Mouse (Mus musculus) naive thymus-derived CD4-positive, alpha-beta T cell, adult 2 months (primary cell): ENCODE data around the gene E130114P18Rik.

ENCODE experiments used
- DNase-seq: peaks from one replicate; pipeline ENCODE4 v3.0.0-alpha.2; 2011; ENCODE audit warnings: low read depth

The E130114P18Rik gene

DNA sequence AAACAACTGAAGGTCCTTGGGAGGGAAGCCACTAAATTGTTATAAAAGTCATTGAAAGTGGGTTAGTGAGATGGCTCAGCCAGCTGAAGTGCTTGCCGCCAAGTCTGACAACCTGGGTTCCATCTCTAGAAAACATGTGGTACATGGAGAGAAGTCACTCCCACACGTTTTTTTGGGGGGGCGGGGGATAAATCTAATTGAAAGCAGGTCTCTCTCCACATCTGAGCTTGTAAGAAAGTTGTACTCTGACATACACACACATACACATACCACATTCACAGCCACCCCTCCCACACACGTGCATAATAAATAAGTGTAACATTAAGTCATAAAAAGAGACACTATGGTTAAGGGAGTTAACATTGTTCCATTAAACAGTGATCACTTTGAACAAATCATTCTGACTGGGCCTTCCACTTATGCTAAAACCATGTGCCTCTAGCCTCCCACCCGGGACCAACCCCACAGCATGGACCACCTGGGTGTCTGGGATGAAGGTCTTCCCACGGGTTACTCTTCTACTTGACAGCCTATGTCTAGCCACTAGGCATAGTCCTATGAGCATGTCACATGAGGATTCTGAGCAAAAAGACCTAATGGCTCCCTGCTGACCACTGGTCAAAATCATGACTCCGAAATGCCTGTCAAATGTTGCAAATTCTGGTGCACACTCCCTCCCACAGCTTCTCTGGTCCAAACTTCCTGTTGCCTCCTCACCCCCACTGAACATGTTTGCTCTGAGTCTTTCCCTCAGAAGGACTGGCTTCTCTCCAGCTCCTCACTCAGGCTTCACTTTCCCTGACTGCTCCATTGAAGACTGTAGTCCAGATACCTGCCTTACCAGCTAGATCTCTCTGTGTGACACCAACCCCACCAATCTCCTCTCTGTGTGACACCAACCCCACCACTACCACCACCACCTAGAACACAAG lies 80.9 kb downstream of the E130114P18Rik start:
- DNase-seq: no peak

DNA sequence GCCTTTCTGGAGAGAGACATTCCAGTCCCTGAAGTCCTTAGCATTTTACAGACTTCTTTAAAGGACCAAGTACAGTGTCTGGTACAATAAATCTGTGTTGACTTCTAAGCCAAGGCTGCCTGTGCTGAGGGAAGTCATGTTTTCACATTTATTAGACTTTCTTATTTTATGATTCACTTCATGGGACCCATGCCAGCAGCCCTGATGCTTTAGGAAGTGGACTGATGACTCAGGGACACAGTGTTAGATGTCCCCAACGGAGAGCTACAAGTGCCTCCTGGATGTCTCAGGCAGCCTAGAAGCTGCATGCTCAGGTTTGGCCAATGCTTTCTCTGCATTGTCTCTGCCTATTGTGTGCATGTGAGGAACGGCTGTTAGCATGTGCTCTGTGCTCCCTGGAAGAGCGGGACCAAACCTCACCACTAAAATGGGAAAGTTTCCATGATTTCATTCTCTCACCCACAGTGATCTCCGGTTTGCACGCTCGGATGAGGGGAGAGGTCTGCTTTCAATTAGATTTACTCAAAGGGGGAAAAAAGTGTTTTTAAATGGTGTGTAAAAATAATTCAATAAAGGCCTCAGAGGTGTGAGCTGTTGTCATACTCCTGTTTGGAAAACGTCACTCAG lies 82.4 kb downstream of the E130114P18Rik start:
- DNase-seq: no peak

DNA sequence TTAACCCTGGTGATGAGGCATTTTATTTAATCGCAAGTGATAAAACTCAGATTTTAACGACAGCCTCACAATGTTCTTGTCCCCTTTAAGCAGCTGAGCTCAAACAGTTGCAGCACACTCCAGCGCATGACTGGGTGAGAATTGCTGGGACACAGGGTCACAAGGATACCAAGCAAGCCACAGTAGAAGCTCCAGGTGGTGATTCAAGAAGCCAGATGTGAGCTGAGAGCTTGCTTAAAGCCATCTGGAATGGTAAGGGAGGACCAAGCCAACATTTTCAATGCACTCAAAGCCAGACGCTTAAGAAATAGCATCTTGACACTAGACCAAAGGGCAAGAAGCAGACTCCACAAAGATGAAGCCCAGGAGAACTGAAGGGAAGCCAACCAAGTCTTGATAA lies 83.9 kb downstream of the E130114P18Rik start:
- DNase-seq: no peak

DNA sequence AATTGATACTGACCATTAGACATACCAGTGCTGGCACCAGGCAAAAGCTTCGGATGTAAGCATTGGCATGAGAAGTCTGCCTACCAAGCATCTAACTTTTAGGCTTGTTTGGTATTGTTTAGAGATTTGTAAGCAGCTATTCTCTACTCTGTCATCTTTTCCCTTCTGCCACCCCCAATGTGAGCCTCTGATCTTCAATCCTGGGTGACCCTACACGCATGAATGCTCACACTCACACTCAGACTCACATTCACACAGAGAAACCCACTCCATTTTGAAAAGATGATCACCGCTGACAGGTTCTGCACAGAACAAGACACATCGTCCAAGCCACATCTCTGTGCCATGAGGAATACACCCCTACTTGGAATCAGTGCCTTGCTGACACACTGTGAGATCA lies 84.8 kb downstream of the E130114P18Rik start:
- DNase-seq: no peak

DNA sequence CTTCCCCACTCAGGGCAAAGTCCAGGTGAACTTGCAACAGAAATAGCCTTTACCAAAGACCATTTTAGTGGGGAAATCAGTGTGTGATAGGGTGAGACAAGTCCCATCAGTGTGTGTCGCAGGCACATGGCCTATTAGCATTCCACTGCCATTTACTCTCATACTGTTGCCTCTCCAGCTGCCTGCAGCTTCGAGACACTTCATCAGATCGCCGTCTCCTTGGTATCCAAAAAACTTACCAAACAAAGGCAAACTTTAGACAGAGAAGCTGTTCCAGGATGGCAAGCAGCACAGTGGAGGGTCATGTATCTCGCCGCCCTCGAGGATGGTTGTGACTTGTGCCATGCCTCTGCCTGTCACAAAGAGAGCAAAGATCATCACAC lies 87.5 kb downstream of the E130114P18Rik start:
- no peak for DNase-seq

DNA sequence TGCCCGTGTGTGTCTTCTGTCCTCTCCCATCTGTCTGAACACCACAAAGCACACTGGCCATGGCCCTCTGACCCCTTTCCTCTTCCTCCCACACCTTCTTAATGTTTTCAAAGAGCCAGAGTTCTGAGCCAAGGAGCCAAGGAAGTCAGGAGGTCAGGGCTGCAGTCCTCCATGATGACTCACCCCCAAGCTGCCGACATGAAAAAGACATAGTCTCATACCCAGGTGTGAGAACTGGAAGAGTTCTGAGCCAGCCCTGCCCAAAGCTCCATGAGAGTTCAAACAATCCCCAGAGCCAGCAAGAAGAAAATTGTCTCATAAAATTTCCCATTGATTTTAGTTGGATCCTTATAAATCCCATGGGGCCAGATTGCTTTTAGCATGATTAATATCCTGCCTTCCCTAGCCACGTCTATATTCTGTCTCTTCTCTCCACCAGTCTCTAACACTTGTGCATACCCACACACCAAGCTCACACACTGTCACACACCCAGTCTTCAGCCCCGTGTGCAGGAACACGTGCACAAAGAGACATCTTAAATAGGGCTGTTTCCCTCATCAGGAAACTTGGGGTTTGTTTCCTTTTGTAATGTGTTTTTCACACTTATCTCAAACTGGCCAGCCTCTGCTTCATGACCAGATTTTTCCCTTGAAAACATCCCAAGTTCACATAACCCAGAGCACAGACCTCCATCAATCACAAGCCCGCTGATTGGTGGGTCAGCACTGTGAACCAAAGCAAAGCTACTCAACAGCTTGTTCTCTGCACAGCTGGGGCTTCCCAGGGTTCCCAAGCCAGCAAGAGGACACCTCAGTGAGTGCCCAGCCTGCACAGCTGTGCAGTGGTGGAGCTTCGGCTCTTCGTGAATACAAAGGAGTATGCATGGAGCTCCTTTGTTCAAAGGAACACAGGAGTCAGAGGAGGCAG lies 88.2 kb downstream of the E130114P18Rik start:
- DNase-seq: no peak

DNA sequence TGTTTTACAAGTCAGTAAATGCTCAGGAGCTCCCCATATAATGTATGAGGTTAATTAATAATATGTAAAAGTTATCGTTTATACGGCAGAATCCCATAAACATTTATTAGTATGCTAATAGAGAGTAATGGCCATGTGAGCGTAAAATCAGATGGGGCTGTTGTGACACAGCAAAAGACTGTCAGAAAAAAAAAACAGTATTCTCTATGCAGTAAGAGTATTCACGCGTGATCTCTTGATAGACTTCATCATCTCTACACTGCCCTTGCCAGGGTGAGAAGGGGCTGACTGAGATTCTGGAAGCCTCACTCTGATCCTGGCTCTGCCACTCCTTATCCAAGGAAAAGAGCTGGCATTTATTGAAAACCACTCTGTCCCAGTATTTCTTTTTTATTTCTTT lies 91.9 kb downstream of the E130114P18Rik start:
- DNase-seq: no peak

DNA sequence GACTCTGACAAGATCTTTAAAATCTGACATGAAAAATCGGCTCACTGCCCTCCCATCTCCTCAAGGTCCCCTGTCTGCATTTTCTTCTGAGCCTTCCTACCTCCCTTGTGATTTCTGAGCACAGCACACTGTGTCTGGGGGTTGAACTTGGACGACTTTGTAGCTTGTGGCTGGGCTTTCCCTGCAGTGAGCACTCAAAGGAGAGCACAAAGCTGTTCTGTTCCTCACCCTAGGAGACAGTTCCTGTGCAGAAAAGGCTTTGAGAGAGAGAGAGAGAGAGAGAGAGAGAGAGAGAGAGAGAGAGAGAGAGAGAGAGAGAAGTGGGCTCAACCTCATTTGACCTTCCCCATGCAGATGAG lies 101.3 kb downstream of the E130114P18Rik start:
- no peak for DNase-seq

DNA sequence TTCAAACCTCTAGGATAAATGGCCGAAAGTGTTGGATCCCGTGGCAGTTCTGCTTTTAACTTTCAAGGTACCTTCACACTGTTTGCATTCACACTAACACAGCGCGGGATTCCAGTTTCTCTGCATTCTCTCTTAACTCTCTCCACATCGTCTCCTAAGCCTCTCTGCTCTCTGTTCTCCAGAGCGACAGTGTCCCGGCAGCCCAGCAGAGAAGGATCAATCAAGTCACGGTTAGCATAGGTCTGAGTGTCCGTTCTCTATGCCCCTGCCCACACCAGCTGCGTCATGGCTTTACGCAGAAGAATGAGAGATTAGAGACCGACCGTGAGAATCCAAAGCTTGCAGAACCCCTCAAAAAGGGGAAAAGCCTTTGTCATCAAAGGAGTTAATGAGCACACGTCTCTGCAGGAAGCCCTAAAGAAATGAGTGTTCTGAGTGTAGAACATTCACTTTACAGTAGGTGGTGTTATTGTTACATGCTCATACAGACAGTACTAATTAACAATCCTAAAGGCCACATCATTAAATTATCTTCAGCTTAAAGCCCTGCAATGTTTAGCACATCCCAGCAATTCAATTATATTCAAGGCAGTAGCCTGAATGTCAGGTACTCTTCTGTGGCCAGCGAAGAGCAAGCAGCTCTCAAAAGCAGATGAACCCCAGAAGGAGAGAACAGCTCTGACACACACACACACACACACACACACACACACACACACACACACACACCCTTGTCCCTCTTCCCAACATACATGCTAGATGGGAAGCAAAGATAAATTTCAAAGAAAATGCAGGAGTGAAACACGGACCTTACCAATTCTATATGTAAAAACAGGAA lies 101.9 kb downstream of the E130114P18Rik start:
- DNase-seq: no peak

DNA sequence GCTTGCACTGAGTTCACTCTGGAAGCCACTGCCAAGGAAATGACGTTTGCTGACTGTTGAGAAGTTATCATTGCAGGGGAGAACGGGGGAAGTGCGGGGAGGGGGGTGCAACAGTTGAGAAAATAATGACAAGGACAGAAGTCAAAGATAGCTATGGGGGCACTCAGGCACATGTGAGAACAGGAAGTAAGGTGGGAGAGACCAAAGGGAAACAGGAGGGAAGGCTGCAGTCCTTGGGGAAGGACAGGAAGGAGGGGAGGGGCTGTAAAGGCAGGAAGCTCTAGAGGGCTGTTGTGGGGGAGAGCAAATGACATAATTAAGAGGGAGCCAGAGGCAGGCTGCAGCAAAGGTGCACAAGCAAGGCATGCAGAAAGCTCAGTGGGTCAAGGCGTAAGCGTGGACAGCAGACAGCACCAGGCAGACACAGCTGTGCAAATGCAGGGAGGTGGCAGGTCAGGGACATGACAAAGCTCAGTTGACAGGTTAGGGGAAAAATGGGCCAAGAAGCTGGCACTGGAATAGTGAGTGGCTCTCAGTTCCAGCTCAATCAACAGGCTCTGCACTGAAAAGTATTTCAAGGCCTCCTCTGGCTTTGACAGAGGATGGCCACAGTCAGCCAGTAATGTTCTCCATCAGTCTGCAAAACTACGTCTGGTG lies 103.9 kb downstream of the E130114P18Rik start:
- peak; percentile 29 for DNase-seq

DNA sequence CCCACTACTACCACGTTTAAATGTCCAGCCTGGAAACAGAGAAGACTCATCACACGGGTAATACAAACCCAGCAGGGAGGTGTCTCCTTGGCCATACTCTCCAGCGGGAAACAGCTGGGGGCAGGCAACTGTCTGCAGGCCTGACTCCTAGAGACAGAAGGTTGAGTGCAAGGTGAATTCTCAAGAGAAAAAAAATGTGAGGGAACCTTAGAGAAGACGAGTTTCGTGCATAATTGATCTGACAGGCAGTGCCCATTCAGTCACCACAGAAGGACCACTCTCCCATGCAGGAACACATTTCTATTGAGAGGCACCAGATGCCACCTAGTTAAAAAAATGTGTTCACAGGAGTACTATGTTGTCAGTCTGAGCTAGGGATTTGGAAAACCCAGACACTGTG lies 105.4 kb downstream of the E130114P18Rik start:
- no peak for DNase-seq

DNA sequence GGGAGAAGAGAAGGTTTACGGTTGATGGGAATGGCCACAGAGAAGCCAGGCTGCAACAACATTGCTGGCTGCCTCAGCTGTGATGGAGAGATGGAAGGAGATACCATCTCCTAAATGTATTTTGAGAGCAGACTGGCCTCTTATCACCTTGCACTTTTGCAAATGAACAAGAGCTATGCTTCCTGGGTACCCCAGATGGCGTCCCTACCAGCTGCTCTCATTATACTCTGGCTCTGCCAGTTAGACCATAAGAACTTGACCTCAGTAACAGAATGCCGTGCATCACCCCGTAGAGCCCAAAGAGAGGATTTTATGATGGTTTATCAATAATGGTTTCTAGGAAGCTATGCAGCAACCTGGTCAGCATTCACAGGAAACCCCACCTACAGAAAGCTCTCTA lies 106.0 kb downstream of the E130114P18Rik start:
- no peak for DNase-seq

DNA sequence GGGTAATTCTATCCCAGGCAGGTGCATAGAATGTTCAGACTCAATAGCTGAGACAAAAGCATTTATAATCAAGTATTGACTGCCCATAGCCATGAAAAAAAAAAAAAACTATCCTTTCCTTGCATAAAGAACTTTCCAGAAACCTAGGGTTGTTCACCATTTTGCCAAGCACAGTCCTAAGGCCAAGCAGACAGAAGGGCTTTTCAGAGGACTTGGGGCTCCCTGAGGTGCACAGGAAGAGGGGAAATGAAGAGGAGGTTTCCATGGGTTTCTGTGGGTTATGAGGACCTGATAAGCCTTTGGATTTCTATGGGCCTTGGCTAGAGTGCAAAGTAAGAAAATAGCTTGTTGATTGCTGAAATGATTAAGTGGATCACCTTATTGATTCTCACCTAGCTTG lies 107.5 kb downstream of the E130114P18Rik start:
- DNase-seq: no peak

DNA sequence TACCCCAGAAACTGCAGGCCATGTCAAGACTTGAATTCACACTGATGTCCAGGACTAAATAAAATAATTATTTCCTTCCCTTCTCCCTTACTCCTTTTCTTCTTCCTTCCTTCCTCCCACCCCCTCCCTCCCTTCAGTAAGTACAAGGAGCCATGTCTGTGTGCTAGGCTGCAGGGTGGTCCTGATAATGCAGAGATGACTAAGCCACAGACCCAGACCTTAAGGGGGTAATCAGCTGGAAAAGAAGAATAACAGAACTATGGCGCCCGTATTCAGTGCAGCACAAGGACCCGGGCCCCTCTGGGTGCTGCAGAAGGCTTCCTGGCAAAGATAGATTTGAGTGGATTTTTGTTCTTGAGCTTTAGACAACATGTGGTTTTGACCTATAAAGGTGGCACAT lies 108.1 kb downstream of the E130114P18Rik start:
- DNase-seq: no peak

DNA sequence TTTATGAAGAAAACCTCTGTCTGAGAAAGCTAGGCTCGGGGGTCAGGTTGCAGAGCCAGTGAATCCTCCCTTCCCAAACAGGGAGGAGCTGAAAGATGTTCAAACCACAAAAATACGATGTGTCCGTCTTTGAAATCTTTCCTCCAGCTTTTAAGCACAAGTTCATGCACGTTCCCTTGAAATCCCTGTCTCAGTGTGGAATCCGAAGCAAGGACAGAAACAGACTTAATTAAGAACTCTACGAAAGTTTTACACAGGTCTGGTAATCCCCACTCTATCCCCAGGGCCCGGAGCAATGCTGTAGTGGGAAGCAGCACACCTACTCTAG lies 112.5 kb downstream of the E130114P18Rik start:
- DNase-seq: no peak

DNA sequence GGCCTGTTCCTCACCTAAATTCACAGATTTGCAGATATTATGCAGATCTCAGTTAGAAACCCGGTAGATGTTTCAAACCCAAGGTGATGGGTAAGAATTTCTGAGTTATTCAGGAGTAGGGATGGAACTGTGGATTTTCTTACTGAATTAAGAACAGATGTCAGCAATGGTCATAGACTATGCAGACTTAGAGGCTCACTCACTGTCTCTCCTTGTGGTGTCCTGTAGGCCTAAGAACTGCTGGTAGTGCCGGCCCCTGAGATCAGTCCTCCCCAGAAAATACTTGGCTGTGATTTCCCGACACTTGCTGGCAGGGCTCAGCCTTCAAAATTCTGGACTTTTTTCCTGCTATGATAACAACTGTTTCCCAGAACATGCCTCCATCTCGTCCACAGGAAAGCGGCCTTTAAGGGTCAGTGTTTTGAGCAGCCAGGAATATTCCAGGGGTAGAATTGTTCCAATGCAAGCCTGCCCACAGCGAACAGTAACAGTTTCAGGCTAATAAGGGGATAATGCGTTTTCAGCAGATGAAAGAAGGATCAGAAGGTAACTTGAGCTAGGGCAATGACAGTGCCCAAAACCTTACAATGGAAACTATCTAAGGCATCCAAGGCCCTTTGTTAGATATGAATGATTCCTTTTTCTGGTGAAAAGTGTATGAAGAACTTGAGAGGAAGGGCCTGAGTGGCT lies 113.0 kb downstream of the E130114P18Rik start:
- DNase-seq: no peak

DNA sequence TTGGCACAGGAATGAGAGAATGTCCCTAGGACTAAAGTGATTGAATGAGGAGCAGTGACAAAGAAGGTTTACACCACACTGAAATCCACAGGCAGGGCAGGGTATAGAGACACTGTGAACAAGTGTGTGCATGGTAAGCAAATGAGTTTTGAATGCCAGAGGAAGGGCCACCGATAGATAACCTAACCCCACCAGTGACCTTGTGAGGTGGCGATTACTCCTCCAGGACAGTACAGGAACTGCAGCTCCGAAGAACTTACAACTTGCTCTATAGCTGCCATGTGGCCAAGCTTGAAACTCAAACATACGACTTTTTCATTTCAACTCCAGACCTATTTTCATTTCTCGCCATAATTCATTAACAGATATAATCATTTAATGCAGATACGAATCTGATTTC lies 114.0 kb downstream of the E130114P18Rik start:
- DNase-seq: no peak

DNA sequence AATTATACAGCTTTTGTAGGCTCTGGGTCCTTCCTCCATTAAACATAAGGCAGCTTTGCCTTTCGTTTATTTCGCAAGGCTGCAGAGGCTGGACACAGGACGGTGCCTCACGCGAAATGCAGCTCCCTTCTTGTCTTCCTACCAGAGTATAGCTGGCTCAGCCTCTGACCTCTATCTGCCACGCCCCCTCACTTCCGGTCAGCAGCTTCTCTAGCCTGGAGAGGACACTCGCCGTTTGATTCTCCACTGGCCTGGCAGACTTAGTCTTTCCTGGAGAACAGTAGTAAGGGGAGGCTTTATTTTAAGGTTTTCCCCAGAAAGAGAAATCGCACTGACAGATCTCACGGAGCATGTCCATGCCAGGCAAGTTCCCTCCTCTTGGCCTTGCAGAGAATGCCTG lies 115.0 kb downstream of the E130114P18Rik start:
- no peak for DNase-seq

DNA sequence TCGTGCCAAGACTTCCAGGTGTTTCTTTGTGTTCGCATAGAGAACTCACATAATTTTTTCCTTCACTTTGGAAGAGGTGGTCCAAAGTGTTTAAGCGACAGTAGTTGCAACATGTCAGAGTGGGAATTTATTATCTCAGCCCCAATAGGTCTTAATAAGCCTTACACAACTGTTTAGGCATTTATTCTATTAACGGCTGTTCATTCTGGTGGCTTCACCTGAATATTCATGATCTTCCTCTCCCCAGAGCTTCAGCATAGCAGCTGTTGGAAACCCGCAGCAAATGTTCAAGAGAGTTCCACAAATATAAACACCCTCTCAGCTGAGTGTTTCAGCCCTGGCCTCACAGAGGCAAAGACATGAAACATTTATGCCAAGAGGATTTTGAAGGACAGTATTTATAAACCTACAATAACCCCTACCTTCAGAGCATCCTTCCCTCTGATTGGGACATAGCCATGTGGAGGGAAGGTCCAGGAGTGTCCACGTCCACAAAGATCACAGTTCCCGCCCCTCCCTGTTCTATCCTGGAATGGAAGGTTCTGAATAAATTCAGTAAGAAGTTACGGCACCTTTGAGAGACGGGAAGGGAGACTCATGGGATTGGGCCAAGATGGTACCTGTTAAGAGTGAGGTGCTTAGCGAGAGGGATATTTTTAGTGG lies 116.1 kb downstream of the E130114P18Rik start:
- DNase-seq: no peak

DNA sequence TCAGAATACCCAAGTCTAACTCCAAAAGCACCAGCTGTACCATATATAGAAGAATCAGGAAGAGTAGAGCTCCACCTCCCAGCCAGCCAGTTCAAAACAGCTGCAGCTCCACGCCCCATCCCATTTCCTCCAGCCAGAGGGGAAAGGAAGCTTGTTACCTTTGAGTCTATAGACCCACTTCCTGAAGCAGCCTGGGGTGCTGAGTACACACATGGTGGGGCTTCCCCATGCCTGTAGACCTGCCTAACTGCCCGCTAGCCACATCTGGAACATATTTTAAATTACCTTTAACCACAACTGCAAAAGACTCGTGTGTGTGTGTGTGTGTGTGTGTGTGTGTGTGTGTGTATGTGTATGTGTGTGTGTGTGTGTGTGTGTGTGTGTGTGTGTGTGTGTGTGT lies 120.3 kb downstream of the E130114P18Rik start:
- peak; percentile 78 for DNase-seq
